Mouse (Mus musculus) mesoderm, embryonic 11.5 days (tissue): Measurements from ENCODE around the gene Mnt.

Experiments
- DNase-seq: peaks from one replicate; pipeline ENCODE4 v3.0.0-alpha.2; 2012; ENCODE audit warnings: low read depth, low spot score

Gene Mnt

GRCm38 (mm10) chr11:74831606-74832451, 1.1 kb downstream of the Mnt start:
- DNase-seq, result peak; percentile 99

DNA sequence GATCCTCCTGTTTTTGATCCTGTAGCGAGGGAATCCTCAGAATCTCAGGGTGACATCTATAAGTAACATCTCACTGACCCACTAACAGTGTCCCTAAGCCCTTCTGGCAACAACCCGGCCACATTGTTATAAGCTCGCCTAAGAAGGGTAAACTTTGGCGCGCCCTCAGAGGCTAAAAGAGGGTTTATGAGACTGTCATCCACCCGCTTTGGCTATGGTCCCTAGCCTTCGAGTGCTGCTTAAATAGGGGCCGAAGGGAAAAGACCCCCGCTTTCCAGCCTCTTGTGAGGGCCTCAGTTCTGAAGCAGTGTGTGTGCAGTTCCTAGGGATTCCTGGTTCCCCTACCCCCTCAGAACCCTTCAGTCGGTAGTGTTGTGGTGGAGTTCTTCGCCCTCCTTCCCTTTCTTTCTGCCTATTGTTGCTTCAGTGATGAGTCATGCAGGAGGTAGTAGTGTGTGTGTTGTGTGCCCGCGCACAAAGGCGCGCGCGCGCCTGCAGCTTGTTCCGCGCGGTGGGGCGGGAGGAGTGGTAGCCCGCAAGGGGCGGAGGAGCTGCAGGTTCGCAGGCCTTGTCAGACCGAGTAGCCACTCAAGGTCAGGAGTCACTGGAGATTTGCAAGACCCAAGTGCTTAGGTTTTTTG, 1.9 kb downstream of the Mnt start:
- DNase-seq, result peak; percentile 66

DNA sequence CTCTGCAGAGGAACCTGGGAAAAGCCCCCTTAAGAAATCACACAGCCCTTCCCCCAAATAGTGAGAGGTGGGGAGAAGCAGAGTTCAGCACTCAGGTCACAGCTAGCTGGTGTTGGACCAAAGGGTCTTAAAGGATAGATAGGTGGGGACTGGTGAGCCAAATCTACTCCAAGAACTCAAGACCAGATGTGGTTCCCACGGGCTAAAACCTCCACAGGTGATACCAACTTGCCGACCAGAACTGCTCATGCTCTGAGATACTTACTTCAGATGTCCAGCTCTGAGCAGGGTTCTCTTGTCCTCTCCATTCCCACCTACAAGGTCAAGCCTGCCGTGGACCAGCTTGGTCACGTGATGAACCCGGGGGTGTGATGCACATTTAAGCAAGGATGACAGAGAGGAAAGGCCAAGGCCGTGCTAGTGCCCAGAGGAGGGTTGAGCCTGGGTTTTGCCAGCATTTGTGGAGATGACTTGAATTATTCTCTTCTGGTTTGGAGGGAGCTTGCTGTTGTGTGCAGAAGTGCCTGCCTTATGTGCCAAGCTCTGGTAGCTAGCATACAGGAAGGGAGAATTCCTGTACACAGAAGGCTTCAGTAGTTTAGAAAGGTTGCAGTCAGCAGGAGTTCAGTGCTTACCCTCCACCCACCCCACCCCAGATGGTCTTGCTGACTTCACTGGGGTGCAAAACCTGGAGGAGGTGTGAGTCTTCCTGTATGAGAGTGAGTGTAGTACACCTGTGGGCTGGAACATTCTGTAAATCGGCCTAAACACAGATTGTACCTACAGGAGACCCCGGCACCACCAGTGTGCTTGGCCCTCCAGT, 3.0 kb downstream of the Mnt start:
- DNase-seq, result no peak

DNA sequence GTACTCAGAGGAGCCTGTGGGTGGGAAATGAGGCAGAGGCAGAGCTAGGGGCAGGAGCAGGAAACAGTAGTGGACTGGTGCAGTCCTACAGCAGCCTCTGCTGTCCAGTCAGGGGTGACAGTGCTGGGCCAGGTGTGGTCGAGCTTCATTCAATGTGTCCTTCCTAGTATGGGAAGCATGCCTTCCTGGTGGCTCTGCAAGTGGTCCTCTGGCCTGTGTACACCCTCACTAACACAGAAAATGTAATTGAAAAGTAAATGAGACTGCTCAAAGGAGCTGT, 3.6 kb downstream of the Mnt start:
- no peak for DNase-seq

DNA sequence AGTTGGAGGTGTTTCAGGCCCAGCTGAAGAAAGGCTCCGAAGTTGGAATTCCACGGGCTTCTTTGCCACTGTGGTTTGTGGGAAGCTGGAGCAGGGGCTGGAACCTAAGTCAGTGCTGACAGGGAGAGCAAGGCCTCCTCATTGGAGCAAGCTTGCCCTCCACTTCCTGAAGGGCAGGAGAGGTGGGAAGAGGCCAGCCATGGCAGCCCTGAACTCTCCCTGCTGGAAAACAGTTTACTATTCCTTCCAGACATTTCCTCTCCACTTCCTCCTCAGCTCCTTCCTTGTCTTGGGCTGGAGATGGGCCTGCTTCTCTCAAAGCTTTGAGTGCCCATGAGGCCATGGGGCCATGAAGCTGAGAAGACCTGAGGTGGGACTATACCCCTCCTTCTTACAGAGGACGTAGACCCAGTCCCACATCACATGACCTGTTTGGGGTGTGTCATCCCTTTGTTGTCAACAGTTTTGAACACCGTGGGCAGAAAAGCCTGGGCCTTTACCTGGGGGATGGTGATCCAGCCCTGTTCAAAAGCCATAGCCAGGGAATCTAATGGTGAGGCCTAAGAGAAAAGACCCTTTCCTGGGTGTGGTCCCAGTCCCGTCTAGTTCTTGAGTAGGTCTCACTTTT, 4.0 kb downstream of the Mnt start:
- DNase-seq, result no peak

DNA sequence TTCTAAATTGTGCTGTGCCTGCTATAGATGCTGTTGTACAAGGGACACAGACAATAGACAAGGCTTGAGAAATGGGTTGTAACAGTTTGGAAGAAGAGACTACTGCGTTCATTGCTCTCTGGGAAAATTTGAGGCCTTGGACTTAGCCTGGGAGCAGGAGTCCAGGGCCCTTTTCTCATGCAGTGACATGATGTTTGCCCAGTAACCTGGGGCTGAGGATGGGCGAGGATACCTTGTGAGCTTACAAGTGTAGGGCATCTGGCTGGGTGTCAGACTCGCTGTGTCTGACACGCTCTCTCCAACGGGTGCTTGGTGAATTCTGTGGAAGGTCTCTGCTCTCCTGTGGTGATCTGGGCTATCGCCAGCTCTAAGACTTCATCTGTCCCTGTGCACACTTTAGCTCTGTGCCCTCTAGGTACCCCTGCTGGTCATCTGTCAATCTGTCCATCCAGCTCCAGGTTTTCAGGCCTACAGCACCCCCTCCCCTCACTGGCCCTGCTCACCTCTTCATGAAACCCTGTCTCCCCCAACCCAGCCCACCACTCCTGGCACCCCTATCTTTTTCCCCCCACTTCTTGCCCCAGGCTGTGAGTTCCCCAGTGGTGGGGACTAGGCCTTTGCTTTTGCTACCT, 5.0 kb downstream of the Mnt start:
- no peak for DNase-seq

- DNase-seq, result no peak
Observed at GRCm38 (mm10) chr11:74836225-74837055, 5.7 kb downstream of the Mnt start.

GRCm38 (mm10) chr11:74837056-74837693, 6.5 kb downstream of the Mnt start:
- no peak for DNase-seq

GRCm38 (mm10) chr11:74837694-74838431, 7.1 kb downstream of the Mnt start:
- DNase-seq, result peak; percentile 88

DNA sequence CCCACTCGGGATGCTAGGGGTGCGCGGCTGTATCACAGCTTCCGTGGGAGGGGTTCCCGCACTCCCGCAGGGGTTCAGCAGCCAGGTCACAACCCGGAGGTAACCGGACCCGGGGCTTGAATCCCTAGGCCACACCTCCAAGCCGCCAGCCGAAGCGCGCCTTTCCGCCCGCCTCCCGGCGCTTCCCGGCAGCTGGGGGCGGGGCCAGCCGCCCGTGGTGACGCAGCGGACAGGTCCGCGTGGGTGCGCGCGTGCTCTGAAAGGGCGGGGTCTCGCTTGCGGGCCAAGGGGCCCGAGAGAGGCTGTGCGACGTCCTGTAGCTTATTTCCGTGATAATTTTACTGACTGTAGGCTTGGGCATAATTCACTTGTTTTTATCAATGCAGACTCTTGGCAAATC, 7.7 kb downstream of the Mnt start:
- DNase-seq, result peak; percentile 94

- DNase-seq, result no peak
Observed at GRCm38 (mm10) chr11:74838971-74839370, 8.3 kb downstream of the Mnt start.

DNA sequence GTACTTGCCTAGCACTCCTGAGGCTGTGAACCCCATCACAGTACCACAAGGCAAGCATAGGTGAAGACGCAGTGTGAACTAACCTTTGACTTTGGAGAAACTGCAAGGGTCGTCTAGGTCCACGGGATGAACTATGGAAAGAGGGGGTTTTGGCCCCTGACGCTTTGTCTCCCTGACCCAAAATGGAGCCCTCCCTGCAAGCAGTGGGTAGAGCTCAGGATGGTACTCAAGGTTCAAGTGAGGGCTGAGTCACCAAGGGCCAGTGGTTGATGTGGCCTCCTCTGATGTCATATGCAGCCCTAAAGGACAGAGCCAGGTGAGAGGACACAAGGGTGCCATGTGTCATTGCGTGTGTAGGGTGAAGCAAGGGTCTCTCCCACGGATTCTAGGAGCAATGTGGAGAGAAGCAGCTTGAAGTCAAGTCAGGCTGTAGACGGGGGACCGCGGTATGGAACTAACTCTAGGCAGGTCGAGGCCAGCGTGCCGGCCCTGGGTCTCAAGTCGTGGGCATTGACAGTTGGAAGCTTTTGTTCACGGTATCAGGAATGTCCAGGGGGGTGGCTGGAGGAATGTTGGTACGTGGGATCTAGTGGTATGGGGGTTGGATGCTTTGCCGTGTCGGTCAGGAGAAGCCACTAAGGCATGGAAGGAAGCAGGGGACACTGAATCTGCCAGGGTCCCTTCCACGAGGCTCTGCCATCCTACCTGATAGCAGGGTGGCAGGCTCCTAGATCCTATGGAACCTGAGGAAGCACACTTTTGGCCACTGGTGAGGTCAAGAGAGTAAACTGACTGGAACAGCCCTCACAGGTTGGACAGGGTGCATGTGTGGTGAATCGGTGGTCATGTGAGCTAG, 9.4 kb downstream of the Mnt start:
- DNase-seq, result no peak

- DNase-seq, result no peak
Observed at GRCm38 (mm10) chr11:74840739-74841138, 10.0 kb downstream of the Mnt start.

- no peak for DNase-seq
Observed at GRCm38 (mm10) chr11:74841366-74841765, 10.6 kb downstream of the Mnt start.

DNA sequence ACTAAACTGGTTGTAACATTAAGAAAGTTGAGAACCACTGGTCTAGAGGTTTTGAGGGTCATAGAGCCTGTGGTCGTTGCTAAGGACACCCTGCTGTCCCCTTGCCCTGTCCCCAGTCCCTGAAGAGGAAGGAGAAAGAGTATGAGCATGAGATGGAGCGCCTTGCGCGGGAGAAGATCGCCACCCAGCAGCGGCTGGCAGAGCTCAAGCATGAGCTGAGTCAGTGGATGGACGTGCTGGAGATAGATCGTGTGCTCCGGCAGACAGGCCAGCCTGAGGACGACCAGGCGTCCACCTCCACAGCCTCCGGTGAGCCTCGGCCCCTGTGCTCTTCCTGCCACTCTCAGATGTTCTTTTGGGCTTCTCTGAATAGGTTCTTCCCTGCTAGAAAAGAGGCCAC, 11.3 kb downstream of the Mnt start:
- DNase-seq, result no peak

GRCm38 (mm10) chr11:74842656-74843434, 12.1 kb downstream of the Mnt start:
- DNase-seq, result no peak

DNA sequence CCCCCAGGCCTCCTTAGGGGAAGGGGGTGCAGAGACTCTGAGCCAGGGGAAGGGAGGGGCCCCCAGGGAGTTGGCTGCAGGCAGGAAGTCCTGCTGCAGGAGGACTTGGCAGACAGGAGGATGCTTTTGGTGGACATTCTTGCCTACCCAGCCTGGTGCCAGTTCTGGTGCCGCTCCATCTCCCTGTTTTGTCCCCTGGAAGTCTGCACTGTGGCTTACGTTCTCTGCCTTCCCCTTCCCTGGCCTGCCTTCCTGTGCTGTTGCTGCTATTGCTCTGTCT, 12.7 kb downstream of the Mnt start:
- no peak for DNase-seq

GRCm38 (mm10) chr11:74843761-74844160, 13.0 kb downstream of the Mnt start:
- DNase-seq, result no peak
